Mouse (Mus musculus) skeletal muscle tissue, adult 2 months (tissue): ENCODE measurements around the gene Eif4enif1.

Experiments used
- DNase-seq: peaks from one replicate; pipeline ENCODE4 v3.0.0-alpha.2; 2012; ENCODE audit warnings: low read depth, low spot score

Gene Eif4enif1

GRCm38 (mm10) chr11:3267133-3267532 lies 64.9 kb downstream of the Eif4enif1 start:
- DNase-seq = no peak

DNA sequence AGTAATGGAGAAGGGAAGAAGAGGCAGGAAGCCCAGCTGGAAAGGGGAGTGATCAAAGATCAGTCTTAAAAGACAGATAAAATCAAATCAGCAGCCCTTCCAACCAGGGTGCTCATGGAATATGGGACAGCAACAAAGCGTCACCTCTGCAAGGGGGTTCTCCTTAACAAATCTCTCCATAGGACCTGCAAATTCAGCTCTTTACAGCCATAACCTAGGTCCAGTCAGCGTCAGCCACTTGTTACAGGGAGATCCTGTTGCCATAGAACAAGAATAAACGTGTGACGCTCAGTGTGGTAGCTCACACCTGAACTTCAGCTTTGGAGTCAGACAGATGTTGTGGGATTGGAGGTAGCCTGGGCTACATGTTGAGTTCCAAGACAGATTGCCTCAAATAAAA lies 67.0 kb downstream of the Eif4enif1 start:
- DNase-seq = no peak

DNA sequence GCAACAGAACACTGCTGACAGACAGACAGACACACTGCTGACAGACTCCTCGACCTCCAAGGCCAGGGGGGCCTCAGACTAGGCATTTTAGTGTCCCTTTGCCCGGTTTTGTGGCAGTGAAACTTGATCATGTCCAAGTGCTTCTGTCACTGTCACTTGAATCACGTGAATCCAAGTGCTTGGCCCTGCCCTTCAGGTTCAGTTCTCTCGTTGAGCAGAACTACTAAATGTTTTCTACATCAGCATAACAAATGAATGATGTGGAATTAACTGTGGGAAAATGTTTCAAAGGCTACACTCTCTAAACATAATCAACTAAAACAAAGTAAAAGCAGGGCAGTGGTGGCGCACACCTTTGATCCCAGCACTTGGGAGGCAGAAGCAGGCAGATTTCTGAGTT lies 76.2 kb downstream of the Eif4enif1 start:
- DNase-seq = no peak

DNA sequence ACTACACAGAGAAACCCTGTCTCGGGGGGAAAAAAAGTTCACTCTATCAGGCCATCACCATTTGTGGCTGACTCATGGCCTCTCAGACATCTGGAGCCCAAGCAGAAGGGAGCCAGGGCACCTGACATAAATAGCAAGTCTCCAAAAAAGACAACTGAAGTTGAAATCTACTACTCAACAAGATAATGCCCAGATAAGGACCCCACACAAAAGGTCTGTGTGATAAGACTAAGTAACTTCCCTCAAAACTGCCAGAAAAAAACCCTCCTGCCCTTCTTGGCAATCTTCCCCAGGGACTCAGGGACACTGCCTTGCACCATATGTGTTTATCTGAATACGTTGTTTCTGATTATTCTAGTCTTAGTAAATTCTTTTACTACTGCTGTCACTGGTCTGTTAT lies 77.5 kb downstream of the Eif4enif1 start:
- no peak for DNase-seq

GRCm38 (mm10) chr11:3282887-3283286 lies 80.7 kb downstream of the Eif4enif1 start:
- DNase-seq = no peak

DNA sequence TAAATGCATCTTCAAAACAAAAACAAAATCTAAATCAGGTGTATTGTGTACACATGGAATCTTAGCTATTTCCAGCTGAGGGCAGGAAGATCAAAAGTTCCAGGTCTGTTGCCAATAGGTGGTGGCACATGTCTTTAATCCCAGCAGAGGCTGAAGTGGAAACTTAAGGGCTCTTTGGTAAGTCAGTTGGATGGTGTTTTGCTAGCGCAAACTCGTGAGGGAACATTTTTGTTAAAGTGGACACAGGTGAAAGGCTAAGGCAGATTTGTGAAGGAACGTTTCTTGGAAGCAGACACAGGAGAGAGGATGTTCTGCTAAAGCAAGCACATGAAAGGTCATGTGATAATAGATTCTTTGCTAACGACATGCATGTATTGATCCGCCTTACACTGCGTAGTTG lies 81.5 kb downstream of the Eif4enif1 start:
- DNase-seq = no peak

GRCm38 (mm10) chr11:3285940-3286339 lies 83.7 kb downstream of the Eif4enif1 start:
- no peak for DNase-seq

- DNase-seq = no peak
Measured at GRCm38 (mm10) chr11:3287131-3287530, 84.9 kb downstream of the Eif4enif1 start.

DNA sequence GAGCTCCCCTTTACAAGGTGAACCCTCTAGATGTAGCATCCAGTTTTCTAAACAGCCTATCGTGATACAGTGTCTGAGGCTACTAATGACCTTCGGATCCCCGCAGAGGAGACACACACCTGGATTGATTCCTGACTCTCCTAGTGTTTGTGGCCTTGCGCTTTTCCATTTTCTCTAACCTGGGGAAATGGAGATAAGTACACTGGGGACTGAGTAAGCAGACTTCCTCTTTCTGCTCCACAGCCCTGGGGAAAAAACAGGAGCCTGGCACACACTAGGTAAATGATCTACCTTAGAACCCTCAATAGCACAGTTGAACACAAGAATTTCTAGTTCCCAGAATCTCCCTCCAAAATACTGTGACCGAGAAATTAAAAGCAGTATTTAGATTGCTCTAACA lies 85.7 kb downstream of the Eif4enif1 start:
- DNase-seq = no peak

GRCm38 (mm10) chr11:3288521-3289301 lies 86.5 kb downstream of the Eif4enif1 start, which contains the start of gene Patz1:
Gene Patz1, plus strand, starts transcription at chr11:3288874.
- DNase-seq = no peak

GRCm38 (mm10) chr11:3289302-3289802 lies 87.2 kb downstream of the Eif4enif1 start:
- peak; percentile 71 for DNase-seq

- peak; percentile 70 for DNase-seq
Measured at GRCm38 (mm10) chr11:3289803-3290639, 87.8 kb downstream of the Eif4enif1 start.

DNA sequence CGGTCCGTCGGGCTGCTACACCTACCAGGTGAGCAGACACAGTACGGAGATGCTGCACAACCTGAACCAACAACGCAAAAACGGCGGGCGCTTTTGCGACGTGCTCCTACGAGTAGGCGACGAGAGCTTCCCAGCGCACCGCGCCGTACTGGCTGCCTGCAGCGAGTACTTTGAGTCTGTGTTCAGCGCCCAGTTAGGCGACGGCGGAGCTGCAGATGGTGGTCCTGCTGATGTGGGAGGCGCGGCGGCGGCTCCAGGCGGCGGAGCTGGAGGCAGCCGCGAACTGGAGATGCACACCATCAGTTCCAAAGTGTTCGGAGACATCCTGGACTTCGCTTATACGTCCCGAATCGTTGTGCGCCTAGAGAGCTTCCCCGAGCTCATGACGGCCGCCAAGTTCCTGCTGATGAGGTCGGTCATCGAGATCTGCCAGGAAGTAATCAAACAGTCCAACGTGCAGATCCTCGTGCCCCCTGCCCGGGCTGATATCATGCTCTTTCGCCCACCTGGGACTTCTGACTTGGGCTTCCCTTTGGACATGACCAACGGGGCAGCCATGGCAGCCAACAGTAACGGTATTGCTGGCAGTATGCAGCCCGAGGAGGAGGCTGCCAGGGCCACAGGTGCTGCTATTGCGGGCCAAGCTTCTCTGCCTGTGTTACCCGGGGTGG lies 88.6 kb downstream of the Eif4enif1 start:
- DNase-seq = no peak

- no peak for DNase-seq
Measured at GRCm38 (mm10) chr11:3291311-3292061, 89.3 kb downstream of the Eif4enif1 start.

DNA sequence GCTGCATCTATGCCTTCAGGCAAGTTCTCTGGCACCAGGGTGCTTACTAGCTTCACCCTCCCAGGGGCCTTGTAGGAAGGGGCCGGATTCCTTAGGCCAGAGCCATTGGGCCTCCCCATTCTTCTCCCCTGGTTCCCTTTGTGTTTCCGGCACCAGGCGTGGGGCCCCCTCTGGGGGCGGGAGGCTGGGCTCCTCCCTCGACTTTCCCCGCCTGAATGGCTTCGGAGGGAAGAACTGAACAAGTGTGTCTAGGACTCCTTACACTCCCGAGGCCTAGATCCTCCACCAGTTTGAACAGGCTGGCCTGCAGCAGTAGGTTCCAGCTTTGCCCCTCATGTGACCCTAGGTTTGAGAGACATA lies 89.8 kb downstream of the Eif4enif1 start:
- no peak for DNase-seq

- DNase-seq = no peak
Measured at GRCm38 (mm10) chr11:3292711-3293249, 90.6 kb downstream of the Eif4enif1 start.

DNA sequence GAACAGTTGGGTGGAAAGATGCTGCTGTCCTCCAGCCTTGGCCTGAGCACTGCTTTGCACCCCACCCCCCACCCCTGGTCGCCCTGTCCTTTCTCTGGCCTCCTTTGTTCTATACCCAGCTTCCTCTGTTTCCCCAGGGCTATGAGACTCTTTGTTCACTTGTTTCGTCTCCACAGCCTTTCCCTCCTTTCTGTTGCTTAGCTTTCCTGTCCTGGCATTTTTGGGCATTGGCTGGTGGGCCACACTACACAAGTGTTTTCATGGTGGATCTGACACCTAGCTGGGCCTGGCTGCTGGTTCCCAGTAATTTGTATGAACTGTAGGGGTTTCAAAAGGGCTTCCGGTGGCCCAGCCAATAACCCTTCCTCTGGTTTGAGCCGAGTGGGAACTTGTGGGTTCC lies 91.2 kb downstream of the Eif4enif1 start:
- DNase-seq = no peak
